13 mouse cellular contexts compared by ENCODE assay signal in genomic region chr7:25235526-25235925, GRCm38 (mm10). TPM values are rescaled to one million over a fixed set of nuclear protein-coding genes. Genes with fewer than 3 reads are reported as not detected.
DNase-seq lines count a peak whose midpoint lies in the region; ATAC-seq and TF ChIP-seq lines count a peak whose summit lies in the region.
"Had no signal": no experiment of that assay in that cellular context is flagged by ENCODE, and none has a peak within 500 bp of the region (broad histone marks: within the 10 kb centered on the region; RNA-seq: fewer than 3 reads in every experiment).

No protein-coding gene starts in this region.

- no peak overlapping the region for H3K27ac ChIP-seq in forebrain, embryonic 10.5 days
- no peak overlapping the region for H3K27ac ChIP-seq in forebrain, postnatal 0 days (ENCODE audit: low read depth, low read length)
- no peak overlapping the region for H3K27ac ChIP-seq in limb, embryonic 12.5 days
- no peak overlapping the region for H3K27ac ChIP-seq in limb, embryonic 10.5 days
- no peak overlapping the region for H3K27ac ChIP-seq in embryonic facial prominence, embryonic 10.5 days (replicated peaks)
- no peak overlapping the region for H3K27ac ChIP-seq in limb, embryonic 15.5 days
- H3K27ac ChIP-seq: intestine, embryonic 15.5 days had no signal

- no peak for TF ChIP-seq CTCF in forebrain, postnatal 0 days (IDR thresholded peaks at IDR 0.05; ENCODE audit: low read depth)

- H3K36me3 ChIP-seq in forebrain, embryonic 10.5 days (replicated peaks) = peaks cover 55% of the 10 kb centered on the region
- H3K36me3 ChIP-seq in forebrain, postnatal 0 days (ENCODE audit: insufficient read depth) = peaks cover 47% of the 10 kb centered on the region
- H3K36me3 ChIP-seq in limb, embryonic 12.5 days = peaks cover 56% of the 10 kb centered on the region
- H3K36me3 ChIP-seq in limb, embryonic 10.5 days = peaks cover 56% of the 10 kb centered on the region
- peaks cover 55% of the 10 kb centered on the region for H3K36me3 ChIP-seq in embryonic facial prominence, embryonic 10.5 days (replicated peaks)
- peaks cover 51% of the 10 kb centered on the region for H3K36me3 ChIP-seq in limb, embryonic 15.5 days

- 96% methylated on average over 5 of the region's 5 CpGs for WGBS in forebrain, embryonic 10.5 days
- 85% methylated on average over 5 of the region's 5 CpGs for WGBS in forebrain, postnatal 0 days
- WGBS in limb, embryonic 12.5 days = 82% methylated on average over 5 of the region's 5 CpGs
- 86% methylated on average over 5 of the region's 5 CpGs for whole genome bisulfite sequencing in limb, embryonic 10.5 days
- WGBS in embryonic facial prominence, embryonic 10.5 days = 94% methylated on average over 5 of the region's 5 CpGs
- WGBS in limb, embryonic 15.5 days = 78% methylated on average over 5 of the region's 5 CpGs

- H3K9me3 ChIP-seq in forebrain, embryonic 10.5 days = no peaks in the 10 kb centered on the region
- no peaks in the 10 kb centered on the region for H3K9me3 ChIP-seq in forebrain, postnatal 0 days (ENCODE audit: low read length)
- H3K9me3 ChIP-seq in limb, embryonic 12.5 days = no peaks in the 10 kb centered on the region
- H3K9me3 ChIP-seq in limb, embryonic 10.5 days (replicated peaks) = no peaks in the 10 kb centered on the region
- H3K9me3 ChIP-seq in embryonic facial prominence, embryonic 10.5 days = no peaks in the 10 kb centered on the region
- no peaks in the 10 kb centered on the region for H3K9me3 ChIP-seq in limb, embryonic 15.5 days
- H3K9me3 ChIP-seq: intestine, embryonic 15.5 days had no signal

- no peak overlapping the region for H3K4me2 ChIP-seq in forebrain, postnatal 0 days (ENCODE audit: low read depth)
- H3K4me2 ChIP-seq in limb, embryonic 12.5 days = no peak overlapping the region; the same call in none of the 2 replicates
- peak overlapping the region; percentile 74; the same call in 1 of the 2 replicates for H3K4me2 ChIP-seq in limb, embryonic 15.5 days

- no peaks in the 10 kb centered on the region for H3K27me3 ChIP-seq in forebrain, embryonic 10.5 days (ENCODE audit: poor library complexity, severe bottlenecking)
- H3K27me3 ChIP-seq in forebrain, postnatal 0 days (ENCODE audit: insufficient read depth, low read length) = no peaks in the 10 kb centered on the region
- no peaks in the 10 kb centered on the region for H3K27me3 ChIP-seq in limb, embryonic 12.5 days
- H3K27me3 ChIP-seq in limb, embryonic 10.5 days (ENCODE audit: low read depth, poor library complexity, severe bottlenecking) = no peaks in the 10 kb centered on the region
- no peaks in the 10 kb centered on the region for H3K27me3 ChIP-seq in embryonic facial prominence, embryonic 10.5 days (replicated peaks; ENCODE audit: low read depth, poor library complexity, severe bottlenecking)
- no peaks in the 10 kb centered on the region for H3K27me3 ChIP-seq in limb, embryonic 15.5 days
- H3K27me3 ChIP-seq: intestine, embryonic 15.5 days had no signal

- H3K4me1 ChIP-seq in forebrain, embryonic 10.5 days = peaks cover 36% of the 10 kb centered on the region
- peaks cover 11% of the 10 kb centered on the region for H3K4me1 ChIP-seq in forebrain, postnatal 0 days (ENCODE audit: insufficient read depth)
- H3K4me1 ChIP-seq in limb, embryonic 12.5 days (replicated peaks) = peaks cover 36% of the 10 kb centered on the region
- H3K4me1 ChIP-seq in limb, embryonic 10.5 days = peaks cover 30% of the 10 kb centered on the region
- H3K4me1 ChIP-seq in embryonic facial prominence, embryonic 10.5 days = peaks cover 37% of the 10 kb centered on the region
- H3K4me1 ChIP-seq in limb, embryonic 15.5 days = peaks cover 39% of the 10 kb centered on the region

- ATAC-seq in forebrain, postnatal 0 days = no peak
- ATAC-seq in limb, embryonic 12.5 days (ENCODE audit: insufficient number of reproducible peaks, insufficient read depth, low FRiP score, low TSS enrichment, low read depth) = no peak
- ATAC-seq in limb, embryonic 15.5 days (ENCODE audit: insufficient number of reproducible peaks, low FRiP score, low TSS enrichment, low read depth) = no peak
- no peak for ATAC-seq in megakaryocyte progenitor cell, adult 5-6 weeks (replicated peaks; ENCODE audit: poor library complexity)
- ATAC-seq: intestine, embryonic 15.5 days had no signal

- peak overlapping the region; percentile 96; the same call in 1 of the 2 replicates for H3K4me3 ChIP-seq in forebrain, embryonic 10.5 days
- H3K4me3 ChIP-seq in forebrain, postnatal 0 days (ENCODE audit: low read depth, low read length) = no peak overlapping the region
- 0 out of 2 replicates have a peak overlapping the region, but pooled peaks have one; percentile 96 for H3K4me3 ChIP-seq in limb, embryonic 12.5 days (replicated peaks)
- H3K4me3 ChIP-seq in limb, embryonic 10.5 days = no peak overlapping the region
- H3K4me3 ChIP-seq in embryonic facial prominence, embryonic 10.5 days = peak overlapping the region; percentile 98; the same call in 1 of the 2 replicates
- H3K4me3 ChIP-seq in limb, embryonic 15.5 days = no peak overlapping the region

- no peak overlapping the region for H3K9ac ChIP-seq in forebrain, postnatal 0 days
- H3K9ac ChIP-seq in limb, embryonic 12.5 days (replicated peaks) = no peak overlapping the region
- H3K9ac ChIP-seq in limb, embryonic 15.5 days = no peak overlapping the region

- no peak for DNase-seq in forebrain, embryonic 10.5 days (ENCODE audit: extremely low spot score, low spot score)
- no peak for DNase-seq in forebrain, postnatal 0 days
- no peak for DNase-seq in limb, embryonic 10.5 days (ENCODE audit: low spot score)
- no peak for DNase-seq in embryonic facial prominence, embryonic 10.5 days (ENCODE audit: low spot score)
- no peak for DNase-seq in urinary bladder, postnatal 4 days (ENCODE audit: low spot score in 2 of 2)
- DNase-seq: adrenal gland, postnatal 10 days; gastrocnemius, postnatal 36 days; left cerebral cortex, postnatal 4 days; retina, postnatal 1 day had no signal

RNA-seq across cellular contexts. Expression of gene Gsk3a, which starts 2.1 kb away (rescaled TPM):
- polyA plus RNA-seq in forebrain, embryonic 10.5 days (2016; fragmentation: Nextera tagmentation; extraction: Ambion mirVana) = 10.7 and 10.8 TPM in 2 replicates
- 150 and 154 TPM in 2 replicates for total RNA-seq in forebrain, postnatal 0 days (2014; rRNA removed)
- 21.0 and 21.5 TPM in 2 replicates for polyA plus RNA-seq in forebrain, postnatal 0 days (2015; fragmentation: Nextera tagmentation; extraction: Ambion mirVana)
- polyA plus RNA-seq in limb, embryonic 12.5 days (2016; fragmentation: Nextera tagmentation; extraction: Ambion mirVana) = 16.9 and 19.4 TPM in 2 replicates
- polyA plus RNA-seq in limb, embryonic 10.5 days (2016; fragmentation: Nextera tagmentation; extraction: Ambion mirVana) = 11.7 and 12.0 TPM in 2 replicates
- polyA plus RNA-seq in embryonic facial prominence, embryonic 10.5 days (2016; fragmentation: Nextera tagmentation; extraction: Ambion mirVana) = 10.6 and 10.7 TPM in 2 replicates
- 8.2 and 10.0 TPM in 2 replicates for polyA plus RNA-seq in limb, embryonic 15.5 days (2015; fragmentation: Nextera tagmentation; extraction: Ambion mirVana)
- 84.9 and 93.2 TPM in 2 replicates for total RNA-seq in megakaryocyte progenitor cell, adult 5-6 weeks (2015)
- total RNA-seq in megakaryocyte progenitor cell, adult 5-6 weeks (2017) = 57.8 and 60.3 TPM in 2 replicates

RNA-seq across cellular contexts. Expression of gene Zfp526, which starts 14.3 kb away (rescaled TPM):
- 2.6 and 2.9 TPM in 2 replicates for polyA plus RNA-seq in forebrain, embryonic 10.5 days (2016; fragmentation: Nextera tagmentation; extraction: Ambion mirVana)
- total RNA-seq in forebrain, postnatal 0 days (2014; rRNA removed) = 5.0 and 8.3 TPM in 2 replicates
- polyA plus RNA-seq in forebrain, postnatal 0 days (2015; fragmentation: Nextera tagmentation; extraction: Ambion mirVana) = 0.59 and 0.98 TPM in 2 replicates
- 3.1 and 3.4 TPM in 2 replicates for polyA plus RNA-seq in limb, embryonic 12.5 days (2016; fragmentation: Nextera tagmentation; extraction: Ambion mirVana)
- polyA plus RNA-seq in limb, embryonic 10.5 days (2016; fragmentation: Nextera tagmentation; extraction: Ambion mirVana) = 3.1 and 3.3 TPM in 2 replicates
- 2.7 and 3.3 TPM in 2 replicates for polyA plus RNA-seq in embryonic facial prominence, embryonic 10.5 days (2016; fragmentation: Nextera tagmentation; extraction: Ambion mirVana)
- 2.7 and 2.8 TPM in 2 replicates for polyA plus RNA-seq in limb, embryonic 15.5 days (2015; fragmentation: Nextera tagmentation; extraction: Ambion mirVana)
- total RNA-seq in megakaryocyte progenitor cell, adult 5-6 weeks (2015) = 7.2 and 7.6 TPM in 2 replicates
- 7.5 and 7.6 TPM in 2 replicates for total RNA-seq in megakaryocyte progenitor cell, adult 5-6 weeks (2017)

RNA-seq across cellular contexts. Expression of gene Erf, which starts 15.0 kb away (rescaled TPM):
- polyA plus RNA-seq in forebrain, embryonic 10.5 days (2016; fragmentation: Nextera tagmentation; extraction: Ambion mirVana) = 8.4 and 10.1 TPM in 2 replicates
- 11.8 and 16.5 TPM in 2 replicates for total RNA-seq in forebrain, postnatal 0 days (2014; rRNA removed)
- polyA plus RNA-seq in forebrain, postnatal 0 days (2015; fragmentation: Nextera tagmentation; extraction: Ambion mirVana) = 3.7 and 4.5 TPM in 2 replicates
- polyA plus RNA-seq in limb, embryonic 12.5 days (2016; fragmentation: Nextera tagmentation; extraction: Ambion mirVana) = 22.3 and 24.3 TPM in 2 replicates
- polyA plus RNA-seq in limb, embryonic 10.5 days (2016; fragmentation: Nextera tagmentation; extraction: Ambion mirVana) = 14.2 and 16.6 TPM in 2 replicates
- 10.9 and 11.5 TPM in 2 replicates for polyA plus RNA-seq in embryonic facial prominence, embryonic 10.5 days (2016; fragmentation: Nextera tagmentation; extraction: Ambion mirVana)
- polyA plus RNA-seq in limb, embryonic 15.5 days (2015; fragmentation: Nextera tagmentation; extraction: Ambion mirVana) = 20.8 and 24.4 TPM in 2 replicates
- 5.2 and 5.6 TPM in 2 replicates for total RNA-seq in megakaryocyte progenitor cell, adult 5-6 weeks (2015)
- total RNA-seq in megakaryocyte progenitor cell, adult 5-6 weeks (2017) = 6.6 and 6.9 TPM in 2 replicates

RNA-seq across cellular contexts. Expression of gene Dedd2, which starts 15.1 kb away (rescaled TPM):
- polyA plus RNA-seq in forebrain, embryonic 10.5 days (2016; fragmentation: Nextera tagmentation; extraction: Ambion mirVana) = 8.8 and 10.7 TPM in 2 replicates
- total RNA-seq in forebrain, postnatal 0 days (2014; rRNA removed) = 23.4 and 25.3 TPM in 2 replicates
- polyA plus RNA-seq in forebrain, postnatal 0 days (2015; fragmentation: Nextera tagmentation; extraction: Ambion mirVana) = 14.9 and 17.3 TPM in 2 replicates
- 12.2 and 13.6 TPM in 2 replicates for polyA plus RNA-seq in limb, embryonic 12.5 days (2016; fragmentation: Nextera tagmentation; extraction: Ambion mirVana)
- 10.5 and 11.5 TPM in 2 replicates for polyA plus RNA-seq in limb, embryonic 10.5 days (2016; fragmentation: Nextera tagmentation; extraction: Ambion mirVana)
- polyA plus RNA-seq in embryonic facial prominence, embryonic 10.5 days (2016; fragmentation: Nextera tagmentation; extraction: Ambion mirVana) = 11.3 and 12.0 TPM in 2 replicates
- 12.2 and 13.6 TPM in 2 replicates for polyA plus RNA-seq in limb, embryonic 15.5 days (2015; fragmentation: Nextera tagmentation; extraction: Ambion mirVana)
- 10.7 and 11.0 TPM in 2 replicates for total RNA-seq in megakaryocyte progenitor cell, adult 5-6 weeks (2015)
- 14.5 and 17.2 TPM in 2 replicates for total RNA-seq in megakaryocyte progenitor cell, adult 5-6 weeks (2017)

RNA-seq across cellular contexts. Expression of gene Cic, which starts 32.0 kb away (rescaled TPM):
- 19.4 and 20.6 TPM in 2 replicates for polyA plus RNA-seq in forebrain, embryonic 10.5 days (2016; fragmentation: Nextera tagmentation; extraction: Ambion mirVana)
- 119 and 121 TPM in 2 replicates for total RNA-seq in forebrain, postnatal 0 days (2014; rRNA removed)
- polyA plus RNA-seq in forebrain, postnatal 0 days (2015; fragmentation: Nextera tagmentation; extraction: Ambion mirVana) = 25.4 and 31.3 TPM in 2 replicates
- 34.9 and 38.7 TPM in 2 replicates for polyA plus RNA-seq in limb, embryonic 12.5 days (2016; fragmentation: Nextera tagmentation; extraction: Ambion mirVana)
- 21.4 and 25.2 TPM in 2 replicates for polyA plus RNA-seq in limb, embryonic 10.5 days (2016; fragmentation: Nextera tagmentation; extraction: Ambion mirVana)
- polyA plus RNA-seq in embryonic facial prominence, embryonic 10.5 days (2016; fragmentation: Nextera tagmentation; extraction: Ambion mirVana) = 17.1 and 21.4 TPM in 2 replicates
- polyA plus RNA-seq in limb, embryonic 15.5 days (2015; fragmentation: Nextera tagmentation; extraction: Ambion mirVana) = 40.3 and 42.5 TPM in 2 replicates
- total RNA-seq in megakaryocyte progenitor cell, adult 5-6 weeks (2015) = 67.4 and 67.8 TPM in 2 replicates
- 19.0 and 24.4 TPM in 2 replicates for total RNA-seq in megakaryocyte progenitor cell, adult 5-6 weeks (2017)

Comparison
In these comparisons a context has a peak if more than half of its experiments do, and no peak if none do; other contexts are left out.
1. H3K4me3 ChIP-seq: peak in forebrain, embryonic 10.5 days (single experiment), limb, embryonic 12.5 days (single experiment) and embryonic facial prominence, embryonic 10.5 days (single experiment); none in forebrain, postnatal 0 days (single experiment), limb, embryonic 10.5 days (single experiment) and limb, embryonic 15.5 days (single experiment).